Mouse (Mus musculus) yolk sac, embryonic 10.5 days (tissue): ENCODE measurements at regions not wholly inside any gene's neighbourhood (a gene's known extent, or its start where the extent isn't known, plus 50 kb on each side); places are given as distances from the start of the nearest gene placed in this dataset.

Source experiments
- DNase-seq: peaks from one replicate; pipeline ENCODE4 v3.0.0-alpha.2; 2017; ENCODE audit warnings: low spot score

- DNase-seq: peak; percentile 26
Observed at GRCm38 (mm10) chr15:60762071-60762470, 91.5 kb downstream of the Fam84b start.

GRCm38 (mm10) chr15:60760015-60760437 is 93.6 kb downstream of the Fam84b start:
- DNase-seq: peak; percentile 45

DNA sequence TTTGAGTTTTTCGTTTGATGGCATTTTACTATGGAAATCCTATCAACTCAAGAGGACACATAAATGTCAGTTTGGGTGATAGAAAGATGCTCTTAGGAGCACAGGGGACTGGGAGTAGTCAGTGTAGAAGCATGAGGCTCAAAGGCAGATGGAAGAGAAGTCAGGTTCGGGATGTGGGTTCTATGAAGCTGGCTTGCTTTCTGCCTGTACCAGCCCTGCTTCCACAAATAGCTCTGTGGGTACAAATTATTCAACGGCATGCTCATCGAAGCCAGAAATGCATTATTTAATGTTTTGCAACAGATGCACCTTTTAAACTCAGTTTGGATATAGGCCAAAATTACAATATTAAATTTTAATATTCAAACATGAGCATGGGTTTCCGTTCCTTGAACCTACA is 99.3 kb downstream of the Fam84b start:
- DNase-seq: no peak

GRCm38 (mm10) chr15:60739598-60739997 is 114.0 kb downstream of the Fam84b start:
- no peak for DNase-seq

DNA sequence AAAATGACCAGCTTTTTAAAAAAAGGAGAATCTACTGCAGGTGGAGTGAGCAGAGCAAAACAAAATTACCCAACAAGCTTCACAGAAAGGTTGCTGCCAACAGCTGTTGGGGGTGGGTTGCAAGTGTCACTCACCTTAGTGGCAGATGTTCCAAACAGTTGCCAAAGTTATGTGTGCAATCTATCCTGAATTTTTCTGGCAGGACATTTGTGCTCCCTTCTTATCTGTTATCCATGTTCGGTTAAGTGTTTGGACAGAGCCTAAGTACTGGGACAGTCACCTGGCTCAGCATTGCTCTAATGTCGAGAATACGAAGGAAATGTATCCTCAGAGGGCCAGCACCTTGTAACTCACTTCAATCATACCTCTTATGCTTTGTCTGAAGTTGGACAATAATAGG is 115.3 kb downstream of the Fam84b start:
- DNase-seq: no peak

DNA sequence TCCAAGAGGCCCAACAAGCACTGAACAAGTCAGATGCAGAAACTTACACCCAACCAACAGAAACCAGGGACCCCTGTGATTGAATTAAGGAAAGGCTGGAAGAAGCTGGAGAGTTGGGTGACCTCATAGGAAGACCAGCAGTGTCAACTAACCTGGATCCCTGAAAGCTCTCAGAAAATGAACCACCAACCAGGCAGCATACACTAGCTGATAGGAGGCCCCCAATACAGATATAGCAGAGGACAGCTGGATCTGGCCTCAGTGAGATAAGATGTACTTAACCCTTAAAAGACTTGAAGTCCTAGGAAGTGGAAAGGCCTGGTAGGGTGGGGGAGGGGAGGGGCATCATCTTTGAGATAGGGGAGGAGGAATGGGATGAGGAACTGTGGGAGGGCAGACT is 121.2 kb downstream of the Fam84b start:
- DNase-seq: no peak

DNA sequence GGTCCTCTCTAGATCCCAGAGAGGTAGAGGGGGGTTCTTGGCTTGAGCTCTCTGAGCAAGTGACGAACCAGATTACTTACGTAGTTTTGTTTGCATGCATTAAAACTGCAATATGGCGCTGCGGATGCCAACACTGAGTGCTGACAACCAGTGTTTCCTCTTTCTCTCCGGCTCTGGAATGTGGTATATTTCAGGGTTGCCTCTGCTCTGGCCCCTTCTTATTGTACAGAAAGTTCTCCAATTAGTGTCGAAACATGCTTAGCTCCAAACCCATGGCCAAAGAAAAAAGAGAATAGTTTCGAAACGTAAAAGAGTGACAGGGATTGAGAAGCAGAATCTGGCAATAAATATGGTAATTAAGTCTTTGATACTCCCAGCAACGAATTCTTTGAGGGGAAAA is 124.8 kb downstream of the Fam84b start:
- DNase-seq: no peak

DNA sequence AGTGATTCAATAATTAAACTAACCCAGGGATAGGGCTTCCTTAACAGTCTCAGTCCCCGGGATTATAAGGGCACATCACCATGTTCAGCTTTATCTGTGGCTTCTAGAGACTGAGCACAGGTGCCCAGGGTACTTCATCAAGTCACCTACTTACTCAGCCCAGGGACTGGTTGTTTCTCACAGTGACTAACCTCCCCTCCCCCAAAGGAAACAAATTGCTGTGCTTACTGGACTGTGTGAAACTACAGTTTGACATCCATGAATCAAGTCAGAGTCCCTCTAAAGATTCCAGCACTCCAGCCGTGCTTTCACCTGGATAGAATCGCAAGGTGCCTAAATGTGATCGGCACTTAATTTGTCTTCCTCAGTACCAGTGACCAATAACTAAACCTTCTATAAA is 125.2 kb downstream of the Fam84b start:
- no peak for DNase-seq

- DNase-seq: no peak
Observed at GRCm38 (mm10) chr15:60719332-60719731, 134.2 kb downstream of the Fam84b start.

GRCm38 (mm10) chr15:60708678-60709077 is 144.9 kb downstream of the Fam84b start:
- DNase-seq: peak; percentile 40

GRCm38 (mm10) chr15:60706009-60706408 is 147.6 kb downstream of the Fam84b start:
- no peak for DNase-seq

DNA sequence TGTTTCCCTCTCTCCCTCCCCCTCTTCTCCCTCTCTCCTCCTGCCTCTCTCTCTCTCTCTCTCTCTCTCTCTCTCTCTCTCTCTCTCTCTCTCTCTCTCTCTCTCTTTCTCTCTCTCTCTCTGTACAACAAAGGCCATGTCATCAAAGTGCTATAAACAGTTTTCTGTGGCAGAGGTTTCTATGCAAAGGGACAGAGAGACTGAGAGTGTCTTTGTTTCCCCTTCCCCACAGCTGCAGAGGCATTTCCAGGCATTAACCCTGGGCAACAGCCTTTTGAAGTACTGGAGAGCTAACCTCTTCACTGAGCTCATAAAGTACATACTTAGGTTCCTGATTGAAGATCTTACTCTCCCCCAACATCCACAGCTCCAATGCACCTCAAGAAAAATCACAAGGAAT is 152.3 kb downstream of the Fam84b start:
- no peak for DNase-seq

DNA sequence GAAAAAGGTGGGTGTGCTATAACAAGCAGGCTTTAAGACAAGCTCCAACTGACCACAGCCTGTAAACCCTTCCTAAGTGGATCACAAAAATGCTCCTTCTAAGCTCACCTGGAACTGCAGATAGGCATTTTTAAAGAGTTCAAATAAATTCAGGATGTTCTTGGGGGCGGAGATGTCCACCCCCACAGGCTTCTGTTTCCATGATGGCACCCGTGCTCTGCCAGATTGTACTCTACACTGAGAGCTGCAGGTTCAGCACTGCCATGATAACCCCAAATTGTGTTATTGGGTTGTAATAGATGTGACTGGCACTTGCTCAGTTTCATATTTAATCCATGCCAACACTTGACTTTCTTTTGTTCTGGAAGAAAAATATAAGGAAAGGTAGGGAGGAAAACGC is 158.8 kb downstream of the Fam84b start:
- no peak for DNase-seq

- DNase-seq: no peak
Observed at GRCm38 (mm10) chr15:60693751-60694500, 159.7 kb downstream of the Fam84b start.

- peak; percentile 6 for DNase-seq
Observed at GRCm38 (mm10) chr15:60692718-60693597, 160.6 kb downstream of the Fam84b start.

GRCm38 (mm10) chr15:60692149-60692548 is 161.4 kb downstream of the Fam84b start:
- DNase-seq: peak; percentile 7

DNA sequence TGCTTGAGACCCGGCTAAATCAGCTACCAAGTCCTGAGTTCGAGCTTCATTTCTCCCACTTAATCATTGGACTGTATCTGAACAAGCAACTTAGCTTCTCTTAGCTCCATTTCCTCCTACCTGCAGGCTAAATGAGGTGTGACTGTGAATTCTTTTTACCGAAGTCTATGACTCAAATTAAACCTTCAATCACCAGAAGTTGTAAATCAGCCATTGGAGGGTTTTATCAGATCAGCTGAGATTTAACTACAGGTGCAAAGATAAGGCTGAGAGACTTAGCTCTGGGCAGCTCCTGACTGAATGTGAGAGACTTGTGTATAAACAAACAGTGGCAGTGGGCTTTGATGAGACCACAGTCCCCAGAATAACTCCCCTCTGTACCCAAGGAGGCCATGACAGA is 176.2 kb downstream of the Fam84b start:
- DNase-seq: no peak

- DNase-seq: no peak
Observed at GRCm38 (mm10) chr15:60657572-60657971, 196.0 kb downstream of the Fam84b start.

- no peak for DNase-seq
Observed at GRCm38 (mm10) chr15:60655113-60655512, 198.5 kb downstream of the Fam84b start.

GRCm38 (mm10) chr15:60649252-60649651 is 204.3 kb downstream of the Fam84b start:
- DNase-seq: no peak

- no peak for DNase-seq
Observed at GRCm38 (mm10) chr15:60641770-60642169, 211.8 kb downstream of the Fam84b start.

DNA sequence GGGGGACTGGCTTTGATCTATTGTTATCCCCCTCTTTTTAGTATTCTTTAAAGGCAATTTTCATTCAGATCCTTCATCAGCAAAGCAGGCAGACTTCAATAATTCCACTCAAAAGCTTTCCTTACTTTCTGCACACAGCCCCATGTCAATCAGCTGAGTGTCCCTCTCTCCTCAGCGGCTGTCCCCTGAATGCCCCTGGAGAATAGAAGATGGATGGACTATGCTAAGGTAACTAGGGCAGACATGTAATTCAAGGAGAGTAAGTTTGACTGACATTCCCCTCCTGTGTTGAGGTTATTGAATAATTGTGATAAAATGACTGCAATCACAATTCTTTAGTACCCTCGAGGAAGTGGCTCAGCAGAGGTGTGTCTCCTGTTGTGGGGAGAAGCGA is 220.1 kb downstream of the Fam84b start:
- DNase-seq: no peak

DNA sequence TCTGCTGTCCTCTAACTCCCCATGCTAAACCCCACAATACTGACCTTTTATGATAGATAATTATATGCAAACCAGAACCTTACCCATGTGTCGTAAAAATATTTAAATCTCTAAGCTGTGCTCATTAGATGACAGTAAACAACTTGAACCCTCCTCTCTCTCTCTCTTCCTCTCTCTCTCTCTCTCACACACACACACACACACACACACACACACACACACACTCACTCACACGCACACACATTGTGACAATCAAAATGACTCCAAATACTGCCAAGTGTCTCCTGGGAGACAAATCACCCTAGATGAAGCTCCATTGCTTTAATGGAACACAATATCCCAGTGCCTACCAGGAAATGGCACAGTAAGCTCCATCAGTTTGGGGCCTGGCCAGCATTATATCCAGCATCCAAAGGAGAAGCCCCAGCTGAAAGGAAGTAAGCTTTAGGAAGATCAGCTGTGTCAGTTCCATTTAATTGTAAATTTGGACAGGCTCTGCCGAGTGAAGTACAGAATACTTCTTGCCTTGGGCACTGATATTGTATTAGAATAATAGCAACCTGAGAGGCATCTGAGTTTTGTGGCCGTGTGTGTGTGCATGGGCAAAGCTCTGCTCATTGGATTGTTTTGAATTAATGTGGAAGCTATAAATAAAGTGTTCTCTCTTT is 220.7 kb downstream of the Fam84b start:
- no peak for DNase-seq
